Mouse (Mus musculus) T-cell, adult 2 months (primary cell): ENCODE results near the gene Mdm1.

Experiments used
- DNase-seq: peaks from one replicate; pipeline ENCODE4 v3.0.0; 2022; ENCODE audit warnings: low spot score

The Mdm1 gene

DNA sequence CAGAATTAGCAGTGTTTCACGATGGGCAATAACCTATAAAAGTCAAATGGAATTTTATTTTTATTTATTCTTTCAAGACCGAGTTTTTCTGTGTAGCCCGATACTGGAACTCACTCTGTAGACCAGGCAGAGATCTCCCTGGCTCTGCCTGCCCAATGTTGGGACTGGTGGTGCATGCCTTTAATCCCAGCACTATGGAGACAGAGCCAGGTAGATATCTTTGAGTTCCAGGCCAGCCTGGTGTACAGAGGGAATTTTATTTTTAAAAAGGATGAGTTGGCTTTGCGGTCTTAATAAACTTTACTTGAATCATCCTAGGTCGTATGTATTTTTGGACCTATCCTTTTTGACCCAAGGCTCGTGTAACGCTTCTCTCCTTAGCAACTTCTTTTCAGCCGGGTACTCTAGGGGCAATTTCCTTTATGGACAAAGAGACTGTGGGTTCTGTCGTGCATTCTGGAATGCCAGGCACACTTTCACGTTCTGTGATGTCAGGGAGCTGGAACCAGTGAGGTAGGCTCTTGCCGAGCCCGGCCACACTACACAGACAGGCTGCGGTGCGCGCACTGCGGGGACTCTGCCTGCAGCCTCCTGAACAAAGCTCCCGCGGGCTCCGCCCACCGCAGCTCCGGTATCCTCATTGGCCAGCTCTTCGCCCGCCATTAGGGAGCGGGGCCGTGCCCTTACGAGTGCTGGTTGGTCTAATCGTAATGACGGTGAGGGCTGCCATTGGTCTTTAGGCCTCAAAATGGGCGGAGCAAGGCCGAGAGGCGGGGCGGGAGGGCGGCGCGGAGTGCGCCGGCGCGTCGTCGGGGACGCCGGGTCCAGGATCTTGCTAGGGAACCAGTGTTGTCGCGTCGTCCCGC lies at the start of gene Mdm1:
Mdm1 (plus strand) TSS at position 794 of the 866 bp plus-strand sequence.
- DNase-seq: peak; percentile 99

DNA sequence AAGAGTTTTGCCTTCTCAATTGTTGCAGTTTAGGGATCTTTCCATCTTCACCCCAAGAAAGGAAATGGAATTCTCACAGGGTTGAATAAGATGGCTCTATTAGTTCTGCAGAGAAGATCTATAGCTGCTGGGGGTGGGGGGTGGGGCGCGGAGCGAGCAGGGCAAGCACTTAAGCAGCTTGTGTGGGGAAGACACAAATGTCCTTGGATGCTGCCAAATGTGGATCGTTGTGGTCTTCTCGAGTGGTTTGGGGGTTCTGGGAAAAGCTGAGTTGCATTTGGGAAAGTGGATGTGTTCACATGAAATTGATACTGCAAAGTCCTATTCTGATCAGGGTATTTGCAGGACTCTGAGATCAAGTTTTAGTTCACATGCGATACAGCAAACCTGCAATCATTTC lies 48.9 kb upstream of the Mdm1 start:
- DNase-seq: no peak

DNA sequence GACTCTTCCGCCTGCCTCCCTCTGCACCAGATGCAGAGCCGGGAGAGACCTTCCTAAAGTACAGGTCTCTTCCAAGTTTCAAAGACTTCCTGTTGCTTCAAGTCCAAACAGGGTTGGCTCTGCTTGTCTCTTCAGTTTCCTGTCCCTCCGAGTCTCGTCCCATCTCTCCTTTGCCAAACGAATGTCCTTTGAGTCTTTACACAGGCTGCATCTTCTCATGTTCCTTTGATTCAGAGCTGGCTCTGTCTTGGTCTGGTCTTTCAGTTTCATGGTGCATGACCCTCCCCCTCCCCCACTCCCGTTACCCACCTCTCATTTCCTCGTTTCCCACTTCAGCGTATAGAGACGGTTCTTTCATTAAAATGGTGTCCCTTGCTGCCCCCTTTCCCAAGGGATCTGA lies 47.9 kb upstream of the Mdm1 start:
- DNase-seq: peak; percentile 34

DNA sequence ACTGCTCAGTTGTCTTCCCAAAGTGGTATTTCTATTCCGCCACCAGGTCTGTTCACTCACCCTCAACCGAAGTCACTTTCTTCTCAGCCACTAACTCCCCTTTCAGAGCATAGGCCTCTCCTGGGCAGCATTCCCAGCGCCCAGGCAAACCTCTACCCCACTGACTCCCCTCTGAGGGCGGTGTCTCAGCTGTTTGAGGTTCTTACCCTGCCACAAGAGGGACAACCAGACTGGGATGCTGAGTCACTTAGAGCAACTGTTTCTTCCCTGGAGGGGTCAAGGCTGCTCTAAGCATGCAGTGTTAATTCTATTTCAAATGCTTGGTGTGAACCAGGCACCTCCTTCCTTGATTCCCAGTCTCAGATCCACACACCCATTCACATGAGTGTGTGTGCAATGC lies 46.8 kb upstream of the Mdm1 start:
- DNase-seq: no peak

DNA sequence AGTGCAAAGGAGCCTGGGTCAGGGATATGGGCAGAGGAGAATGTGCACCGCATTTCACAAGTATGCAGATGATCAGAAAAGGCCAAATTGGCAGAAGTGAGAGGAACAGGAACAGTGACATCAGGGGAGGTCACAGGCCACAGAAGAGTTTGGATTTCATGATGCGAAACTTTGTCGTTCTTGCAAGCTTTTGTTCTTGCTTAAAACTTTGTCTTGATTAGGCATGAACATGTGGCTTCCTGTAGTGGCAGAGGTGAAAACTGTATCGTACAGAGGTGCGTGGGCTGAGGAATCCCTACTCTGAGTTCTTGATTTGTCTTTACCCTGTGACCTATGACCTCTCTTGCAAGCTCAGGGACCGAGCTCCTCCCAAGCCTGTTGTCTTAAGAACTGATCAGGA lies 45.4 kb upstream of the Mdm1 start:
- peak; percentile 33 for DNase-seq

DNA sequence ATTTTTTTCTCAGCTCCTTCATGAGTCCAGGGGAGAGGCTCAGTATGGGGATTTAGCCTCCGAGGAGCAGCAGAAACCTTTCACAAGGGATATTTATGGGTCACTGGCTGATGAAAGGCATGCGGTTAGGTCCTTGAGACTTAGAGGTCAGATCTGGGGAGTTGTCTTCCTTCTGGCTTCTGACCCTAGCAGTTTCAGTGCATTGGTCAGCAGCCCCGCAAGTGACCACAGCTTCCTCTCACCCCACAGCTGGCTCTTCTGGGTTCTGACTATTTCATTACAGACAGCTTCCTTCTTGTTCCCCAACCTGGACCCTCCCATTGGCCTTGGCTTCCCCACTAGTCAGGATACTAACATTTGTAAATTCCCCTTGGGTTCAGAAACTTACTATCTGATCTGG lies 43.7 kb upstream of the Mdm1 start:
- DNase-seq: no peak

DNA sequence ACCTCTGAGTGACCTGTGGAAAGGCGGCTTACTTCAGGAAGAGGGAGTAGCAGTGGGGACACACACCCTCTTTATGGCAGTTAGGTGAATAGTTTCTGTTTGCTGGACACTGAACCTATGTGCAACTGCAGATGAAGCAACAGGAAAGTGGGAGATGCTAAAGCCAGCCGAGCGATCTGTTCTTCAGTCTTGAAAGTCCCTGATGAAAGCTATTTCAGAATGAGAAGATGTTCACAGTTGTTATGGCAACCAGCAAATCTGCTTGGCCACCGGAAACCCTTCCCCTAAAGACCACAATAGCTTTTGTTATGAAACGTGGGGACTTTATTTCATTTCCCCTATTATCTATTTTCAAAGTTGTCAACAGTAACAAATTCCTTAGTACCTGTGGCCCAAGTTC lies 41.0 kb upstream of the Mdm1 start:
- peak; percentile 51 for DNase-seq

DNA sequence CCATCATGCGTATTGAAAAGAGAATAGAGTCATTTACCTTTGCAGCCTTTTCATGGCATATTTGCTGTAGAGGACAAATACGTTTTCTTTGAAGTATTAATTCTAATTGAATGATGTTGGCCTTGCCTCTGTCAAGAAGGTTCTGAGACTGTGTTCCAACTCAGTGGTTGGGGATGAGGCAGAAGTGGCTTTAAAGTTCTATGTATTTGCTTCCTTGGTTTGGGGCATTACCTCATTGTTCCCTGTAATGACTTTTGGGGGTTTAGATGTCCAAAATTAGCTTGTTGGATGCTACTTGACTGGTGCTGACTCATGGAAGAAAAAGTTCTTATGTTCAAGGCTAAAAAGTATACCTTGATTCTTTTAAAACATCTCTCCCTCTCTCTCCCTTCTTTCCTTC lies 40.6 kb upstream of the Mdm1 start:
- DNase-seq: no peak

DNA sequence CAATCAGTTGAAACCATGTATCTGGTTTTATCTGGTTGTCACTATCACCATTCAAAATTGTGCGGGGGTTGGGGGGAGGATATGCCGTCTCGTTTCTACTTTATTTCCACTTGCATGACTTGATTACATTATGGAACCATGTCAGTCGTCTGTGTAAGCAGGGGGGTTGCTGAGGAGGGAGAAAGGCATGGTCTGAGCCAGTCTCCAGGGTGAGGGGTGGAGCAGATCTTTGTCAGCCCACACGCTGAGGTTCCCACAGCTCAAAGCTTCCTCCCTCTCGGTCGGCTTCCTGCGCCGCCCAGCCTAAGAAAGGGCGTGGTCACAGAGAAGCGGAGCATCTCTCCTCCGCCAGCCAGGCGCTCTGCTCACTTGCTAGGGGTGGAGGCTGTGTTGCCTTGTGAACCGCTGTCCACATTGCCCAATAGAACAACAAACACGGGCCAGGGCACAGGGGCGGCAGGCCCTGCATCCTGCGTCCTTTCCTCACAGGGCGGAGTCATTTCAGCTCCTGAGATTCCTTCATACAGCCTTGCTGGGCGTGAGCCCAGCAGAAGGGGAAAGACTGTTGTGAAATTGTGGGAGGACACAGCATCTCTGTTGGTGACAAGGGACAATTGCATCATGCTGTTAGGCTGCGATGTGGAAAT lies 38.5 kb upstream of the Mdm1 start:
- peak; percentile 96 for DNase-seq

DNA sequence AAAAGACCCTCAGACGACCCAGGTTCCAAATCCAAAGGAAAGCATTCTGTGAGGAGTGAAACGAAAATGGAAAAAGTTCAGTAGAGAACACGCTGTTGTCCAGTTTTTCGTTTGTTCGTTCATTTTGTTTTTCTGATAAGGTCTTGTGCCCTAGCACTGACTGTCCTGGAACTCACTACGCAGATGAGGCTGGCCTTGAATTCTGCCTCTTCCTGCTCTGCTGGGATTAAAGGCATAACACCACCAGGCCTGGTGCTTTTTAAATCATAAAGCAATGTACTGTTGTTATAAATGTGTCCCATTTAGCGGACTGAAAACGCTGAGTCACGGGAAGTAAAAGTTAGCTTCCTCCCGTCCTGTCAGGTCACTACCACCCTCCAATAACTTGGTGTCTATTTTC lies 37.7 kb upstream of the Mdm1 start:
- DNase-seq: no peak

DNA sequence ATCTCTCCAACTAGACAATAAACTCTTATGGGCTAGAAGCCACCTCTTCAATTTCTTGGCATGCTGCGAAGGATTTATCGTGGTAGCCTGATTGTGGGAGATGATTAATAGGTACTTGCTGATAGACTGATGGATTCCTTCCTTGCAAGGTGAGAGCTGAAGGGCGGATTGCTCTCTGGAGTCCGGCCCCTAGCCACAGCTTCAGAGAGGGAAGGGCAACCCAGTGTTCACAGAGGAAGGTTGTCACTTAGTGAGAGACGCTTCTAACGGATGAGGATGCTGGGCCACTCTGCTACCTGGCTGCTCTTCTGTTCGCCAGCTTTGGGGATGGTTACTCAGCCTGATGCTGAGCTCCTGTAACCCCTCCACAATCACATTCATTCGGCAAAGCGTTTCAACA lies 34.6 kb upstream of the Mdm1 start:
- no peak for DNase-seq

DNA sequence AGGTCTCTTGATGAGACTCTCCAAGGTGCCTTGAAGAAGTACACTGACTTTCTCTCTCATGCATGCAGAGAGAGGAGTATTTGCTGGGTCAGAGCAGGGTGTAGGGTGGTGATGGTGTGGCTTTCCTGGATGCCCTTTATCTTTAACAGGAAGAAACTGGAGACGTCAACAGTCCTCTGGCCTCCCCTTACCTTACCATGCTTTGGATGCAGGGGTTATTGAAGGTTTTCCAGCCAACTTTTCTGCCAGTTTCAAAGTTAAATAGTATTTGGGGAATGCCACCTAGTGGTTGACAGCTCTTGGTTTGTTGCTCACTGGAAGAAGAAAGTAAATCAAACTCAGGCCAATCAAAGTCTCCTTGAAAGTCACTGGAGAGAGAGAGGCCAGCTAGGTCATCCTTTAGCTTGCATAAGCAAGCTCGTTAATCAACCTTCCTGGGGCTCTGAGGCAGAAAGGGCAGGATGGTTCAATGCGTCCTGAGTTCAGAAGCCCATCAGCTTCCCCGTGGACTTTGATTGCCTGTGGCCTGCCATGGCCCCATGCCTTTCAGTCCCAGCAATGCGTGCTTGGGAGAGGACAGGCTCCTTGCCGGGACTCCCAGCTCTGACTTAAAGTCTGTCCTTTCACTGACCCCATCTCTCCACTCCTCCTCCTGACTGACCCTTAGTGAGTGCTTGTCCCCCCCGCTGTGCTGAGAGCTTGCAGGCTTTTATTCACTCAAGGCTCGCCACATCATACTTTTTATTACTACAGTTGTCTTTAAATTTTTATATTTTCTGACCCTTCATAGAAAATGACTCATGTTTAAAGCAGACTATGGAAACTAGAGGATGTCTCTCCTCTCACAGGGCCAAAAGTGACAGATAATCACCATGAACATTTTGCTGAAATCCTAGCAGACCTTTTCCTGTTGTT lies 31.3 kb upstream of the Mdm1 start:
- peak; percentile 51 for DNase-seq

DNA sequence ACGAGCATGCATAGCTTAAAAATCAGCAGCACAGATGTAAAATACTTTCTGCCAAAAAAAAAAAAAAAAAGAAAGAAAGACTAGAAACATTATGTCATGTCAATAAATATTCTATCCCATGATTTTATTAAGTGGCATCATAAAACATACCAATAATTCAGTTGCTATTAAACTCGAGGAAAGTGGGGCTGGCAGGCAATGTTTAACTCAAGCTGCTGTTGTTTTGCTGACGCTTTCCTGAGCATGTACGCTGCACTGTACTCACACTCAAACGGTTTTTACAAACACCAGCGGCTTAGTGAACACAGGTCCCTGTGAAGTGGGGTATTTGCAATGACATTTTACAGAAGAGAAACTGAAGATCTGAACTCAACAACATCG lies 30.7 kb upstream of the Mdm1 start:
- no peak for DNase-seq

DNA sequence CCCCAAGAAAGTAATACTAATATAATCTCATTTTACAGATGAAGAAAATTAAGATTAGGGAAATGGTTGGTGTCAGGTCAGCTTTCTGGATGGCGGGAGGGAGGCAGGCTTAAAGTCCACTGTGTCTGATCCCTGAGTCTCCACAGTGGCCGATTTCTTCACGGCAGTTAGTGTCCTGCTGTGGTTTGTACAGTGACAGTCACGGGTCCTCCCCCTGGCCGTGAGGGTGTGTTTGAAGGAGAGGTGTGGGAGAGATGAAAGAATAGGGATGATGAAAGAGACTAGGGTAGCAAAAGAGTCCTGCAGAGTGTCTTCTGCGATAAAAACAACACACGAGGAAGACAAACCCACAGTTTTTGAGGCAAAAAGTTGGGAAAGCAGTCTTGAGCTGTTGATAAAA lies 30.0 kb upstream of the Mdm1 start:
- no peak for DNase-seq

DNA sequence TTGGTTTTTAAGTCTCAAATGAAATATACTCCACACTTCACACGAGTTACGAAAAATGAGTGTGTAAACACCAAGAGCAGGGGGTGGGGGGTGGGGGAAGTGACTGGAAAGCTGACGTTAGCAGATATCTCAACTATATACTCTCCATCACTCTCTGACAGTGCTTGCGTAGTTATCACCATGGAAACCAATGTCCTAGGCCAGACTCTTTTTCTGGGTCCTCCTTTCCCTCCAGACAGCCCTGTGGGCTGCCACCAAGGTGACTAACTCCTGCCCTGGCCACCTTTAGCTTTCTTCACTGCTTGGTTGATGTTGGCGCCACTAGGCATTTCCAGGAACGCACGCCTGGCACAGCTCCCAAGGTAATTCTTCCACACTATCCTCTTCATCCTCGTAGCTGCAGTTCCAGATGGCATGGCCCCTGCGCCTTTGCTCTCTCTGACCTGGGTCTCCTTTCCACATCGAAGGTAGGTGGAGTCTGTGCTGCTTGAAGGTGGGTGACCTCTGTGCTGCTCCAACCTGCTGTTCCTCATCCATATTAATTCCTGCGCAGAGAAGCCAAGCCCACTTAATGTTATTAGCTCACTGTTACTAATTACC lies 29.2 kb upstream of the Mdm1 start:
- DNase-seq: no peak

DNA sequence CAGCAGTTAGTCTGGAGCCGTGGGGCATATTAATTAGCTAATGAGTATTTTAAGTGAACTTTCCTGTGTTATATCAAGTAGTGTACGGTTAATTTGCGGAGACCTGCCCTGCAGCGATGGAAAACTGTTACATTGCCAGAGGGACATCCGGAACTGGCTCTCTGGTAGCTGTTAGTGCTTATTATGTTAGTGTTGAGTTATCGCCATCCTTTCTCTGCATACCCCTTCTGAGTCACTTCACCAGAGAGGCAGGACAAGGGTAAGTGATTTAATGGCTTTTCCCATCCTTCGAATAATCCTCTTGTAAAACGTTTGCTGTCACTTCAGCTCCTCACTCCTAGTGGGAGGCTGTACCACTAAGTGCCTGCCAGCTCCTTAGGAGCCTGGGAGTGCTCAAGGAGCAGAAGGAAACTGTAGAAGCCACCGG lies 28.3 kb upstream of the Mdm1 start:
- DNase-seq: no peak

DNA sequence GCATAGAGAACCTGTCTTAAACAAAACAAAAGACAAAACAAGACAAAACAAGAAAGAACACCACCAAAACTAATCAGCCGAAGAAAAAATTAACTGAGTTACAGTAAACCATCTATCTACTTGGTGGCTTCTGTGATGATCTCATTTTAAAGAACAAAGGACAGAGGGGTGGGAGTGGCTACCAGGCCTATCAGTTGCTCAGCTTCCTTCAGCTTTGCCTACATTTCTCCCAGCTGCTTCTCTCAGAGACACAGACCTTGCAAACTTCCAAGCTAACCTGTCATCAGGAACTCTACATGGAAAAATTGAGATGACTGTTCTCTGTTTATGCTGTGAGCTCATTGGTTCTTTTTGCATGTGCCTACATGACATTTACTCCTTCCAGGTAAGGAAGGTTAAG lies 27.3 kb upstream of the Mdm1 start:
- peak; percentile 27 for DNase-seq

DNA sequence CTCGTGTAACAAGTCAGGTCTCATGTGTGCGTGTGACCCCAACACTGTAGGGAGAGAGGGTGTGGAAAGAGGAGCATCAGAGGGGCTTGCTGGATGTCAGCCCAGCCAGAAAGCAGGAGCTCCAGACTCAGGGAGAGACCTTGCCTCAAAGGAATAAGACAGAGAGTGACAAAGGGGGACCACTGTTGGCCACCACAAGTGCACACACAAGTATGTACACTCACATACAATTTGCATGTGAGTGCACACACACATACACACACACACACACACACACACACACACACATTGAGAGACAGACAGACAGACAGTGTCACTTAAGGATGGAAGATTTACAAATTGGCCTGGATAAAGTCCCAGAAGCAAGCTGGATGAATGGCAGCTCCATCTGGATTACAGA lies 25.2 kb upstream of the Mdm1 start:
- no peak for DNase-seq

DNA sequence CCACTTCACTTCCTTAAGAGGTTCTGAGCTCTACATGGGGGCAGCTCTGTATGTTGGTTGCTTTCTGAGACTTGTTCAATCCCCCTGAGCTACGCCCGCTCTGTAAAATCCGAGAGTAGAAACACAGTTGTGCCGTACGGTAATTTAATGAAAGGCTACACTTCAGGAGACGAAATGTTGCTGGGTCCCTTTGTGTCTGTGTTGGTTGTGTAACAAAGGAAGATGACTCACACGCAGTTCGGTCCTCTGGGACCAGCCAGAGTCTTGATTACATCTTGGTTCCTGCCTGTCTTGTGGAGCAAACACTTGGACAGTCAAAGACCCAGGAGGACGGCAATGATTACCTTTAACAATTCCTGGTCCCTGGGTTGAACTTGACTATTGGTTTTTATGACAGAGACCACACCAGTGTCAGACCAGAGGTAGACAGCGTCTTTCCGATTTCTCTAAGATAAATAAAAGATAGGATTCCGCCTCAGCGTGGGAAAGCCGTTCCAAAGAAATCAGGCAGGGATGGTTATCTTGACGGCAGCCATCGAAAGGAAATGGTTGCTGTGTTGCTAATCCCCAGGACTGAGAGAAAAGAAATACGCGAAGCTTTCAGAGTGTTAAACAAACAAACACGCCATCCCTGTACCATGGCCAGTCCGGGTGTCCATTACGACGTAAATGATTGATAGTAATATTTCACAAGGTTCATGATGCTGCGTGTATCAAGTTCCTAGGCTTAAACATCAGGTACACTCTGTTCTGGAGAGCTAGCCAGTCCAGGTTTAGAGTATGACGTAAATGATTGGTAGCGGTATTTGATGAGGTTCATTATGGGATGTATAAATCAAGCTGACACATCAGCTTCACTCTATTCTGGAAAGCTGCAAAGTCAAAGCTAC lies 20.3 kb upstream of the Mdm1 start:
- no peak for DNase-seq

DNA sequence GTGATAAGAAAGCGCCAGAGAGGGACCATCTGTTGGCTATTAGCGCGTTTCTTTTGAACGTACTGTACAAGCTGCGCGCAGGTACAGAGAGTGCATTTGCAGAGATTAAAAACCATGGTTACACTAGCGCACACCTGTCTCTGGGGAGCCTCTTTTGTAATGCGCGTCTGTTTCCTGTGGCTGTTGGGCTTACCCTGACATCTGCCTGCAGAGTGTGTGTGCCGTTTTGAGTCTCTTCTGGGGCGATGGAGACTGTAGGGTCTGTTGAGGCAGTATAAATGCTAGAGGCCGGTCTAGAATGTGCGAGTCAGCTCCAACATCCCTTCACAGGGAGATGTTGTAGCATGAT lies 19.7 kb upstream of the Mdm1 start:
- DNase-seq: peak; percentile 51

DNA sequence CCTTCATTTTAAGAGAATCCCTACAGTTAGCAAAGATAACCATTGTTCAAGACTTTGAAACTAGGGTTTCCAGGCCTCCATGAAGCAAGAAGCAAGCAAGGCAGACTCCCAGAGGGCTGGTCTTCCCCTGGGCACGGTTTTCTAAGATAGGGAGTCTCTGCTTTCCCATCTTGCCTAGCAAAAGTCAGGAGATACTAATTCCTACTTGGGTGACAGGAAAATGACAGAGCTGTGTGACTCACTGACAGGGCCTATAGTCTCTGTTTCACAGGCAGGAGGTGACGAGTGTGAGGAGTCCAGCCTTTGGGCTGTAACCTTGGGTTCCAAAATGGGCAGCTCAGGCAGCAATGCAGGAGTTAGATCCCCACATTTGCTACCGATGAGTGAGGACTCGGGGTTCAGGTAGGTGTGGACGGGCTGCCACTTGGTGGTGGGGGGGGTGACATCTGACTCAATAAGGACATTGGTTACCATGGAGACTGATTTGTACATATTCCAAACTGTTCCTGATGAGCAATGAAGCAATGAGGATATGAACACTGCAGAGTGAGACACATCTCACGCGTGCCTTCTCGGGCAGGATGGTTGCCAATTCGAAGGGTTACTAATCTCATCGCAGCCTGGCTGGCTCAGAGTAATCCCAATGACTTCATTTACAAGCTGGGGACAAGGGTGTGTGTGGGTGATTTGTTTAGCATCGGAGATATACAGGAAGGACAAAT lies 19.0 kb upstream of the Mdm1 start:
- DNase-seq: no peak
